Mouse (Mus musculus) MEL (cell line): Measurements from ENCODE around the gene Fam155a. TPM values are rescaled to one million over a fixed set of nuclear protein-coding genes. Genes with fewer than 3 reads are reported as not detected.

Experiments
- DNase-seq: peaks from one replicate; pipeline ENCODE4 v3.0.0; 2011; ENCODE audit warnings: low read depth, low spot score
- H3K27ac ChIP-seq: 2 replicates; pipeline ENCODE4 v1.5.1; 2012; ENCODE audit warnings: low read depth, mild to moderate bottlenecking, control low read depth, low read length, moderate library complexity; ENCODE audit not compliant: control insufficient read depth
- H3K27me3 ChIP-seq, 2 experiments: fragments of 150-350 bp in 1 of 2; sonication (generic) in 1 of 2; 2 replicates each; pipeline ENCODE4 v1.6.1; 2012; ENCODE audit warnings: low read length in 2 of 2, mild to moderate bottlenecking in 2 of 2, improper control_type of control experiment in 1 of 2, moderate library complexity in 1 of 2; ENCODE audit not compliant: insufficient read depth in 2 of 2, control insufficient read depth in 1 of 2
- H3K36me3 ChIP-seq, 2 experiments: 2 replicates each; pipeline ENCODE4 v1.6.1; 2012 to 2014; ENCODE audit warnings: low read length in 2 of 2, improper control_type of control experiment in 1 of 2, inconsistent platforms in 1 of 2, mild to moderate bottlenecking in 1 of 2; ENCODE audit not compliant: insufficient read depth in 2 of 2, control insufficient read depth in 1 of 2
- H3K4me1 ChIP-seq, 2 experiments: fragments of 150-350 bp in 1 of 2; sonication (generic) in 1 of 2; 2 replicates each; pipeline ENCODE4 v1.6.1; 2012; ENCODE audit warnings: low read length in 2 of 2, improper control_type of control experiment in 1 of 2, mild to moderate bottlenecking in 1 of 2; ENCODE audit not compliant: insufficient read depth in 2 of 2, control insufficient read depth in 1 of 2
- H3K4me3 ChIP-seq, 2 experiments: fragments of 150-350 bp in 1 of 2; sonication (generic) in 1 of 2; 2 replicates each; pipeline ENCODE4 v1.5.1; 2012; ENCODE audit warnings: low read depth in 2 of 2, low read length in 2 of 2, mild to moderate bottlenecking in 2 of 2, moderate library complexity in 2 of 2, control low read depth in 1 of 2, improper control_type of control experiment in 1 of 2; ENCODE audit not compliant: control insufficient read depth in 1 of 2, insufficient read depth in 1 of 2
- H3K79me2 ChIP-seq: 2 replicates; pipeline ENCODE4 v1.6.1; 2012; ENCODE audit warnings: mild to moderate bottlenecking, low read length, moderate library complexity; ENCODE audit not compliant: control insufficient read depth, poor library complexity, insufficient read depth
- H3K9ac ChIP-seq: 2 replicates; pipeline ENCODE4 v1.6.1; 2012; ENCODE audit warnings: low read depth, mild to moderate bottlenecking, control low read depth, low read length, moderate library complexity; ENCODE audit not compliant: control insufficient read depth, poor library complexity, severe bottlenecking
- H3K9me3 ChIP-seq: fragments of 150-350 bp; sonication (generic); replicated peaks from 2 replicates; pipeline ENCODE4 v1.6.1; 2012; ENCODE audit warnings: mild to moderate bottlenecking, low read length, improper control_type of control experiment, moderate library complexity; ENCODE audit not compliant: insufficient read depth
- CHD1 ChIP-seq: IDR thresholded peaks from 2 replicates; pipeline ENCODE4 v1.6.1; 2012; ENCODE audit warnings: low read depth, mild to moderate bottlenecking, inconsistent platforms, low read length, improper control_type of control experiment
- CTCF ChIP-seq, 3 experiments: IDR thresholded peaks in 2 of 3; conservative IDR thresholded peaks in 1 of 3; 2 replicates each; pipeline ENCODE4 v1.5.1; 2011 to 2012; ENCODE audit warnings: low read length in 3 of 3, low read depth in 2 of 3, mild to moderate bottlenecking in 2 of 3, improper control_type of control experiment in 1 of 3, inconsistent platforms in 1 of 3, mixed read lengths in 1 of 3, moderate library complexity in 1 of 3; ENCODE audit not compliant: control insufficient read depth in 1 of 3, insufficient read depth in 1 of 3, poor library complexity in 1 of 3, severe bottlenecking in 1 of 3
- E2F4 ChIP-seq: IDR thresholded peaks from 2 replicates; pipeline ENCODE4 v1.6.1; 2011; ENCODE audit warnings: low read depth, low read length, improper control_type of control experiment, borderline replicate concordance
- ETS1 ChIP-seq: IDR thresholded peaks from 2 replicates; pipeline ENCODE4 v1.6.1; 2012; ENCODE audit warnings: low read depth, mild to moderate bottlenecking, inconsistent platforms, low read length, improper control_type of control experiment, moderate library complexity
- GABPA ChIP-seq: IDR thresholded peaks from 2 replicates; pipeline ENCODE4 v1.6.1; 2012; ENCODE audit warnings: low read depth, mild to moderate bottlenecking, inconsistent platforms, low read length, improper control_type of control experiment, moderate library complexity
- JUND ChIP-seq: IDR thresholded peaks from 2 replicates; pipeline ENCODE4 v1.6.1; 2011; ENCODE audit warnings: low read depth, mild to moderate bottlenecking, improper control_type of control experiment, low read length
- KAT2A ChIP-seq: conservative IDR thresholded peaks from 2 replicates; pipeline ENCODE4 v1.6.1; 2012; ENCODE audit warnings: low read depth, low read length, improper control_type of control experiment, inconsistent platforms
- MAFK ChIP-seq: IDR thresholded peaks from 2 replicates; pipeline ENCODE4 v1.6.1; 2011; ENCODE audit warnings: low read depth, mild to moderate bottlenecking, low read length, improper control_type of control experiment, borderline replicate concordance
- MYB ChIP-seq: IDR thresholded peaks from 2 replicates; pipeline ENCODE4 v1.6.1; 2011; ENCODE audit warnings: mild to moderate bottlenecking, low read depth, low read length, improper control_type of control experiment
- NRF1 ChIP-seq: IDR thresholded peaks from 2 replicates; pipeline ENCODE4 v1.6.1; 2014; ENCODE audit warnings: low read depth, mild to moderate bottlenecking, inconsistent platforms, low read length, improper control_type of control experiment, moderate library complexity; ENCODE audit not compliant: poor library complexity, insufficient read depth, severe bottlenecking
- POLR2A ChIP-seq, 2 experiments: IDR thresholded peaks; 2 replicates each; pipeline ENCODE4 v1.6.1; 2011 to 2012; ENCODE audit warnings: low read length in 2 of 2, mild to moderate bottlenecking in 2 of 2, control low read depth in 1 of 2, improper control_type of control experiment in 1 of 2, low read depth in 1 of 2, moderate library complexity in 1 of 2; ENCODE audit not compliant: control insufficient read depth in 1 of 2, insufficient read depth in 1 of 2, poor library complexity in 1 of 2
- POLR2AphosphoS5 ChIP-seq: IDR thresholded peaks from 2 replicates; pipeline ENCODE4 v1.6.1; 2012; ENCODE audit warnings: low read depth, borderline replicate concordance, mild to moderate bottlenecking, inconsistent platforms, low read length, moderate library complexity, mixed read lengths
- RAD21 ChIP-seq: IDR thresholded peaks from 2 replicates; pipeline ENCODE4 v1.6.1; 2011; ENCODE audit warnings: mild to moderate bottlenecking, low read depth, low read length, improper control_type of control experiment
- SMC3 ChIP-seq: IDR thresholded peaks from 2 replicates; pipeline ENCODE4 v1.6.1; 2011; ENCODE audit warnings: low read depth, low read length, improper control_type of control experiment
- TCF12 ChIP-seq: IDR thresholded peaks from 2 replicates; pipeline ENCODE4 v1.6.1; 2014; ENCODE audit warnings: low read depth, mild to moderate bottlenecking, inconsistent platforms, low read length, improper control_type of control experiment, moderate library complexity
- USF2 ChIP-seq, 2 experiments: IDR thresholded peaks; 2 replicates each; pipeline ENCODE4 v1.6.1; 2011 to 2012; ENCODE audit warnings: improper control_type of control experiment in 2 of 2, low read length in 2 of 2, borderline replicate concordance in 1 of 2, inconsistent platforms in 1 of 2, low read depth in 1 of 2, mild to moderate bottlenecking in 1 of 2; ENCODE audit not compliant: insufficient read depth in 1 of 2
- polyA plus RNA-seq, 2 experiments: library from polyadenylated mRNA; stranded (reverse) in 1 of 2; unstranded in 1 of 2; fragments of >175 nt in 1 of 2; fragments of >200 nt in 1 of 2; gene quantifications; 2 replicates each; pipeline versions ENCODE4 v1.2.1 to v1.2.4; 2012; ENCODE audit warnings: low replicate concordance in 2 of 2, low read depth in 1 of 2; ENCODE audit not compliant: insufficient read length in 2 of 2, insufficient read depth in 1 of 2, missing spikeins in 1 of 2
- total RNA-seq: library from RNA; depleted of rRNA; stranded (reverse); fragments of 300-350 nt; gene quantifications from 2 replicates; pipeline ENCODE4 v1.2.3, GENCODE M21; 2012

Gene Fam155a
- total and polyA plus RNA-seq, 3 experiments: not detected

DNA sequence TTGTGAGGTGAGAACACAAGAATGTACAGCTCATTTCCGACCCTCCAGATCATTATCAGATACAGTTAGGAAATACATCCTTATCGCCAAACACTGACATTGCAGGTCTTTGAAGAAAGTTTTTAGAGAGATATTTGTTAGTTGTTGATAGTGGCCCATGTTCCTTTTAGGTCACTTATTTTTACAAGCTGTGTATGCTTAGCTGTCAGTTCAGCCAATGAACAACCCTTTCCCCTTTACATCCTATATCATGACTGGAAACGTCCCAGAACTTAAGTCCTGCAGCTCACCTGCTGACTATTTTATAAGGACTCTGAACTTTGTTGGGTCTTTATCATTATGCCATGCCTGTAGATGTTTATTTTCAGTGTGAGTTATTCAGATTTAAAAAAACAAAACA is 366.3 kb downstream of the Fam155a start:
- Histone ChIP-seq H3K4me1 (no peaks in the 10 kb centered on the region), H3K36me3 (no peaks in the 10 kb centered on the region), H3K27ac (no peak overlapping the region), H3K4me3 (no peak overlapping the region), H3K27me3 (no peaks in the 10 kb centered on the region), H3K9me3 (no peaks in the 10 kb centered on the region), H3K79me2 (no peaks in the 10 kb centered on the region), H3K9ac (no peak overlapping the region)
- TF ChIP-seq RAD21: no peak
- TF ChIP-seq MAFK: no peak
- no peak for TF ChIP-seq GABPA
- no peak for TF ChIP-seq KAT2A
- TF ChIP-seq E2F4: no peak
- no peak for TF ChIP-seq POLR2A (IDR thresholded peaks at IDR 0.05; ENCODE audit: control insufficient read depth in 1 of 2, insufficient read depth in 1 of 2, low read depth in 1 of 2, low read length in 2 of 2, poor library complexity in 1 of 2)
- no peak for TF ChIP-seq SMC3
- no peak for TF ChIP-seq CTCF (IDR thresholded peaks at IDR 0.05 in 2 of 3, conservative IDR thresholded peaks at IDR 0.05 in 1 of 3; ENCODE audit: control insufficient read depth in 1 of 3, insufficient read depth in 1 of 3, low read depth in 2 of 3, low read length in 3 of 3, poor library complexity in 1 of 3, severe bottlenecking in 1 of 3)
- TF ChIP-seq USF2 (IDR thresholded peaks at IDR 0.05; ENCODE audit: borderline replicate concordance in 1 of 2, insufficient read depth in 1 of 2, low read depth in 1 of 2, low read length in 2 of 2): no peak
- no peak for DNase-seq

GRCm38 (mm10) chr8:9402393-9402792 is 368.6 kb downstream of the Fam155a start:
- TF ChIP-seq POLR2AphosphoS5 (no peak), MYB (no peak), CHD1 (no peak), ETS1 (no peak), MAFK (no peak), JUND (no peak), NRF1 (no peak), TCF12 (no peak), RAD21 (no peak)
- H3K9me3 ChIP-seq: no peaks in the 10 kb centered on the region
- no peak overlapping the region for H3K27ac ChIP-seq
- no peaks in the 10 kb centered on the region for H3K27me3 ChIP-seq
- no peaks in the 10 kb centered on the region for H3K79me2 ChIP-seq
- no peak overlapping the region for H3K4me3 ChIP-seq
- no peak for DNase-seq
- no peaks in the 10 kb centered on the region for H3K4me1 ChIP-seq
- H3K9ac ChIP-seq: no peak overlapping the region
- H3K36me3 ChIP-seq: no peaks in the 10 kb centered on the region
